Comparison of ENCODE assay signal across 9 mouse cellular contexts in the genomic region with DNA sequence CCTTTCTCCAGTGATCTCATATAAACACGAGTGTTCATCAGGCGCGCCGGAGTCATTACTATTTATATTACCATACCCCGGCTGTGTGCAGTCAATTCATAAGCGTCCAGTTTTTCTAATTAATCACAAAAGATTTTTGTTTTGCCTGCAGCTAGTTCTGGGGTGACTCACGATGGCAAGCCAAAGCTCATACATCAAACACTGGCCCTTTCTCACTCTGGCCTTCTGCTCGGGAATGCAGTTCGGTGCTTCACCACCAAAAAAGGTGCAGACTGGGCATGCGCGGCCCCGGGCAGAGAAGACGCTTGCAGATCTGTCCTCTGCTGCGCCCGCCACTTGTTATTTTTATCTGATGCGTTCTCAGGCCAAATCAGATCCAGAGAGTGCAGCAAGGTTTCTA.
A peak's percentile ranks its signal among the peaks of the same experiment; 100 is the strongest.
DNase-seq lines count a peak whose midpoint lies in the region; ATAC-seq and TF ChIP-seq lines count a peak whose summit lies in the region.
"Had no signal": no experiment of that assay in that cellular context is flagged by ENCODE, and none has a peak within 500 bp of the region (broad histone marks: within the 10 kb centered on the region; RNA-seq: fewer than 3 reads in every experiment).

No protein-coding gene starts in this region.

- peak; percentile 69 for ATAC-seq in forebrain, embryonic 16.5 days
- ATAC-seq in hindbrain, postnatal 0 days = peak; percentile 91
- ATAC-seq in midbrain, embryonic 15.5 days (replicated peaks) = peak; percentile 75

- H3K36me3 ChIP-seq in forebrain, embryonic 16.5 days (ENCODE audit: control insufficient read depth, insufficient read depth) = no peaks in the 10 kb centered on the region
- H3K36me3 ChIP-seq in hindbrain, postnatal 0 days (ENCODE audit: insufficient read depth, low read length) = no peaks in the 10 kb centered on the region
- no peaks in the 10 kb centered on the region for H3K36me3 ChIP-seq in midbrain, embryonic 15.5 days (replicated peaks)
- H3K36me3 ChIP-seq: liver, embryonic 13.5 days had no signal

- H3K27me3 ChIP-seq in forebrain, embryonic 16.5 days (replicated peaks; ENCODE audit: control insufficient read depth, insufficient read depth, low read length) = no peaks in the 10 kb centered on the region
- no peaks in the 10 kb centered on the region for H3K27me3 ChIP-seq in hindbrain, postnatal 0 days (ENCODE audit: insufficient read depth, low read length)
- H3K27me3 ChIP-seq in midbrain, embryonic 15.5 days (replicated peaks) = 0 out of 2 replicates have a peak, but pooled peaks cover 2% of the 10 kb centered on the region
- H3K27me3 ChIP-seq: liver, embryonic 13.5 days had no signal

- TF ChIP-seq CTCF in hindbrain, postnatal 0 days (IDR thresholded peaks at IDR 0.05; ENCODE audit: low read depth) = peak; percentile 56

- H3K4me1 ChIP-seq in forebrain, embryonic 16.5 days (replicated peaks; ENCODE audit: control insufficient read depth, insufficient read depth, low read length) = peaks cover 5% of the 10 kb centered on the region; the same call in 1 of the 2 replicates
- H3K4me1 ChIP-seq in hindbrain, postnatal 0 days (ENCODE audit: insufficient read depth, low read length) = no peaks in the 10 kb centered on the region
- peaks cover 16% of the 10 kb centered on the region; the same call in 1 of the 2 replicates for H3K4me1 ChIP-seq in midbrain, embryonic 15.5 days
- H3K4me1 ChIP-seq: liver, embryonic 13.5 days had no signal

- H3K27ac ChIP-seq in forebrain, embryonic 16.5 days (ENCODE audit: low read length) = no peak overlapping the region
- H3K27ac ChIP-seq in hindbrain, postnatal 0 days = no peak overlapping the region
- no peak overlapping the region for H3K27ac ChIP-seq in midbrain, embryonic 15.5 days
- H3K27ac ChIP-seq: liver, embryonic 13.5 days had no signal

- no peak overlapping the region for H3K4me2 ChIP-seq in forebrain, embryonic 16.5 days (ENCODE audit: low read length)
- H3K4me2 ChIP-seq in hindbrain, postnatal 0 days (ENCODE audit: low read depth, low read length) = peak overlapping the region; percentile 41
- H3K4me2 ChIP-seq in midbrain, embryonic 15.5 days = no peak overlapping the region
- H3K4me2 ChIP-seq: liver, embryonic 13.5 days had no signal

- DNase-seq in R1 (ENCODE audit: low read depth, low spot score) = peak; percentile 80
- peak; percentile 79 for DNase-seq in cerebellum, adult 11-12 months
- peak; percentile 88 for DNase-seq in hindbrain, postnatal 0 days (ENCODE audit: low spot score)
- peak; percentile 86 to 87 for DNase-seq in left cerebral cortex, adult 18-20 months (ENCODE audit: low spot score in 2 of 2)
- peak; percentile 35 for DNase-seq in testis, postnatal 14 days (ENCODE audit: low spot score)
- no peak for DNase-seq in yolk sac, embryonic 10.5 days (ENCODE audit: low spot score)
- DNase-seq: liver, embryonic 13.5 days had no signal

- H3K9ac ChIP-seq in forebrain, embryonic 16.5 days (replicated peaks; ENCODE audit: low read depth, low read length) = no peak overlapping the region; the same call in 1 of the 2 replicates
- no peak overlapping the region for H3K9ac ChIP-seq in hindbrain, postnatal 0 days (replicated peaks; ENCODE audit: low read length)
- no peak overlapping the region for H3K9ac ChIP-seq in midbrain, embryonic 15.5 days
- H3K9ac ChIP-seq: liver, embryonic 13.5 days had no signal

- no peaks in the 10 kb centered on the region for H3K9me3 ChIP-seq in forebrain, embryonic 16.5 days (ENCODE audit: control insufficient read depth, low read length)
- no peaks in the 10 kb centered on the region for H3K9me3 ChIP-seq in hindbrain, postnatal 0 days (ENCODE audit: low read length)
- H3K9me3 ChIP-seq in midbrain, embryonic 15.5 days = no peaks in the 10 kb centered on the region
- H3K9me3 ChIP-seq: liver, embryonic 13.5 days had no signal

- no peak overlapping the region for H3K4me3 ChIP-seq in forebrain, embryonic 16.5 days (replicated peaks; ENCODE audit: low read length)
- no peak overlapping the region for H3K4me3 ChIP-seq in hindbrain, postnatal 0 days (ENCODE audit: low read length)
- no peak overlapping the region for H3K4me3 ChIP-seq in midbrain, embryonic 15.5 days
- H3K4me3 ChIP-seq: liver, embryonic 13.5 days had no signal

- 49% methylated on average over 16 of the region's 16 CpGs for WGBS in forebrain, embryonic 16.5 days
- WGBS in hindbrain, postnatal 0 days = 35% methylated on average over 16 of the region's 16 CpGs
- WGBS in midbrain, embryonic 15.5 days = 45% methylated on average over 16 of the region's 16 CpGs
